Mouse (Mus musculus): ENCODE results near the gene Ankrd35.
"Not testable (repeated sequence)": the region's sequence is repeated elsewhere in the genome, so short reads cannot be mapped to it uniquely, and the experiment has no call there.

Gene Ankrd35

DNA sequence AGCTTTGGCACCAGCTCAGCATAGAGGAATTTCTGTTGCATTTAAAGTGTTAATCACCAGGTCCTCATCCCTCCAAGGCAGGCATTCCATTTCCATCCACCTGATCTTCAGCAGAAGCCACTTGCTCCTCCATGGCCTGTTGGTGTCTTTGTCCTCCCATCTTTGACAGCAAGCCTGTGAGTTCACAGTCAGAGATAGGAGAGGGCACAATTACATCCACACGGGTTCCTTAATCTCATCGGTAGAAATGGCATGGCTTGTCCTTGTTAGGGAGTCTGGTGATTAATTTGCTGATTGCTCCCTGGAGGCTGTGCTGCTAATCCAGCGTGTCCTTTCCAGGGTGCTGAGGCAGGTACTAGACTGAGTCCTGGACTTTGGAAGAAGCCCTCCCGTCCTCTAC lies 3.6 kb downstream of the Ankrd35 start:
- no peak for DNase-seq (ENCODE audit: low spot score)

DNA sequence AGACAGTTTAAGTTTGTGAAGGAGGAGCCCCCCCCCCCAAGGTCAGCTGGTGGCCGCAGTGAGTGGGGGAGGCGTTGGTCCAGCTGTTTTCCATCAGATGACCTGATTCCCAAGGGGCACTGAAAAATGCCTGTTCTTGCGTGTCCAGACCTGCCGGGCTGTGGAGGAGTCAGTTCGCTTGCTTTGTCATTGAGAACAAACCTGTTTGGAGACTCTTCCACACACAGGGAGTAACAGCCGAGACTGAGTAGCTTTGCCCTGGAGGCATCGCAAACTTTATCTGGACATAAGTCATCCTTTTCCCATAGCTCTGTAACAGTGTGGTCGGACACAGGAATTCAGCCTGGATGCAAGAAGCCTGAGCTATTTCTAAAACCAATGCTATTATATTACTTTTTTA lies 4.5 kb downstream of the Ankrd35 start:
- DNase-seq (ENCODE audit: low spot score), result peak; percentile 67

GRCm38 (mm10) chr3:96675171-96675570 lies 5.2 kb downstream of the Ankrd35 start:
- DNase-seq (ENCODE audit: low spot score), result no peak

DNA sequence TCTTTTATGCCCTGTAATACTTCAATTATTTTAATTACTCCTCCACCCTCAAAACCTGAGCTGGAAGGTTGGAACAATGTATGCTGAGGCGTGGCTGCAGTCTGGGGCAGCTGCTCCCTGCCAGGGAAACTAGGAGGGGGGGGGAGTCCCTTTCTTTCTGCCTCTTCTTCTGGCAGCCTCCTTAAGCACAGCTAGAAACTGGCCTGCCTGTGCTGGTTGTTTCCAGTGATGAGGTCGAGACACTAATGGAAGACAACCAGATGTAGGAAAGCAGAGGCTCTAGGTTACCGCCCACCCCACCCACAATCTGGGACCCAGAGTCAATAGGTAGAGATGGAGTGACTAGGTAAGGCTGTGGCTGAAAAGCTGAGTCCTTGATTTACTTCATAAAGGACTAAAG lies 5.8 kb downstream of the Ankrd35 start:
- no peak for DNase-seq (ENCODE audit: low spot score)

DNA sequence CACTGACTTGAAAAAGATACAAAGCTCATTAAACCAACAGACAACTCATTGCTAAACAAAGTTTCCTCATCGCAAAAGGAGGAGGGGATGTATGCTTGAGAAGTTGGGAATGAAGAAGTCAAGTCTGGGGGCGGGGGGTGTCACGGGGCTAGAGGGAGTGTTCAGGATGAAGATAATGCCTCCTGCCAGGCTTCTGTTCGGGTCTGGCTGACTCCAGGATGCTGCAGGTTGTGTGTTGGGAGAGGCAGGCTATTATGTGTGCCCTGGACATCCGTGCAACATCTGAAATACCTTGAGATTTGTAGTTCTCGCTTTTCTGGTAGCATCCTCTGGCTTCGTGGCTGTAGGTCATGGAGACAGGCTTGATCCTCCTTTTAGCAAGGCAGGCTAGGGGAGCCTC lies 8.5 kb downstream of the Ankrd35 start:
- no peak for DNase-seq (ENCODE audit: low spot score)

GRCm38 (mm10) chr3:96679159-96679674 lies 9.3 kb downstream of the Ankrd35 start:
- peak; percentile 70 for DNase-seq (ENCODE audit: low spot score)

GRCm38 (mm10) chr3:96680269-96680956 lies 10.5 kb downstream of the Ankrd35 start:
- DNase-seq (ENCODE audit: low spot score), result no peak

DNA sequence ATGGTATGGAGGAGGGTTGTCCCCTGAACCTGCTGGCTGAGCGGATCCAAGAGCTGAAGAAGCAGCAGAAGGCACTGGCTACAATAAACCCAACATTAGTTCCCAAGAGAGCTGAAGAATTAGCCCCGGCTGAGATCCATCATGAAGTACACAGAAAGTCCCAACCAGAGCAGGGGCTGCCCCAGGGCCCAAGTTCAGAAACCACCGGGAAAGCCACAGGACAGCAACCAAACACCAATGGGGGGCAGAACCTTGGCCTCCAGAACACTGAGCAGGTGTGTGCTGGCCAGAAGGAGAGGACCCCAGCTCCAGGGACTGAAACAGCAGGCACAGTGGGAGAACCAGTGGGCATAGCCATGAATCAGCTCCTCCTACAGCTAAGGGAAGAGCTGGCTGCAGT lies 13.6 kb downstream of the Ankrd35 start:
- no peak for DNase-seq (ENCODE audit: low spot score)

DNA sequence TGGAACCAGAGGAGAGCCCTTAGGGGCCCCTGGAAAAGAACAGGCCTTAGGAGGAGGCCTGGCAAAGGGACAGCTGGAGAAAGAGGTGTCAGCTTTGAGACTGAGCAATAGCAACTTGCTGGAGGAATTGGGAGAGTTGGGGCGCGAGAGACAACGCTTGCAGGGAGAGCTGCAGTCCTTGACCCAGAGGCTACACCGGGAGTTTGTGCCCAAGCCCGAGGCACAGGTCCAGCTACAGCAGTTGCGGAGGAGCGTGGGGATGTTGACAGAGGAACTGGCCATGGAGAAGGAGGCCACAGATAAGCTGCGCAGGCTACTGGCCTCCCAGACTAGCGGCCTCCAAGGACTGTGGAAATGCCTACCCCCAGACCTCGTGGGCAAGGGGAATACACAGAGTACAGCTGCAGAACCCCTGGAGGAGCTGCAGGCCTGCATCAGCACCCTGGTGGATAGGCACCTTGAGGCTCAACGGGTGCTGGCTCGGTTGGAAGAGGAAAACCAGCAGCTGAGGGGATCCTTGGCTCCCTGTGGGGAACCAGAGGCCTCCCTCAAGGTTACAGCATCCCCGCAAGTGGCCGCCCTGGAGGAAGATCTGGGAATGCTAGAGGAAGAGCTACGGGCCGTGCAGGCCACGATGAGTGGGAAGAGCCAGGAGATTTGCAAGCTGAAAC lies 14.4 kb downstream of the Ankrd35 start:
- no peak for DNase-seq (ENCODE audit: low spot score)

DNA sequence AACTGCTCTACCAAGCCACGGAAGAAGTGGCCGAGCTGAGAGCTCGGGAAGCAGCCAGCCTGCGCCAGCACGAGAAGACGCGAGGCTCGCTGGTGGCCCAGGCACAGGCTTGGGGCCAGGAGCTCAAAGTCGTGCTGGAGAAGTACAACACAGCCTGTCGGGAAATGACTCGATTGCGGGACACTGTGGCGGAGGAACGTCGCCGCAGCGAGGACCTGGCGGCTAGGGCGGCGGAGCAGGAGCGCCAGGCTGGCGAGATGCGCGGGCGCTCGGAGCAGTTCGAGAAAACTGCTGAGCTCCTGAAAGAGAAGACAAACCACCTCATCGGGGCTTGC lies 14.9 kb downstream of the Ankrd35 start:
- DNase-seq (ENCODE audit: low spot score), result no peak

DNA sequence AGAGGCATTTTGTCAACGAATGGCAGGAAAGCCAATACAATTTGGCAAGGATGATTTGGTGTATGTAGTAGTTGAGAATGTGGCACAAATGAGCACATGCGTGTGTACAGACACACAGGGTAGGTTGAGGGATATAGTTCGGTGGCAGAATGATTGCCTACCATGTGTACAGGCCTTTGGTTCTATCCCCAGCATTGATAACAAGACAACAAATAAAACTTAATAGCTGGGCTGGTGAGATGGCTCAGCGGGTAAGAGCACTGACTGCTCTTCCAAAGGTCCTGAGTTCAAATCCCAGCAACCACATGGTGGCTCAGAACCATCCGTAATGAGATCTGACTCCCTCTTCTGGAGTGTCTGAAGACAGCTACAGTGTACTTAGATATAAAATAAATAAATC lies 16.1 kb downstream of the Ankrd35 start:
- not testable (repeated sequence) for DNase-seq (ENCODE audit: low spot score)

DNA sequence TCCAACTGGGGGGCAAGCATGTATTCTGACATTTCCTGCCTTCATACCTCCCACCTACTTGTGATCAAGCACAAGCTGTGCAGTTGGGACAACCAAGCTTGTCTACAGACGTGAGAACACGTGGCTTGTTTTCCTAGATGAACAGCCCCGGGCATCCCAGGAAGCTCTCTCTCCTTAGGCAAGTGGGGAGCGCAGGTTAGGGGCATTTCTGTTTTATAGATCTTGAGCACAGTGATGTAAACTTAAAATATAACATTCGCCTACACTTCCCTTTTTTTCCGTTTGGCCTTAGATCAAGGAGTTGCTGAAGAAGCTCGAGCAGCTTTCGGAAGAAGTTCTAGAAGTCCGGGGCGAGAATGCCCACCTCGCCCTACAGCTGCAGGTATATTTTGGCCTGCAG lies 18.9 kb downstream of the Ankrd35 start:
- no peak for DNase-seq (ENCODE audit: low spot score)

GRCm38 (mm10) chr3:96690298-96690697 lies 20.4 kb downstream of the Ankrd35 start:
- DNase-seq (ENCODE audit: low spot score), result no peak

DNA sequence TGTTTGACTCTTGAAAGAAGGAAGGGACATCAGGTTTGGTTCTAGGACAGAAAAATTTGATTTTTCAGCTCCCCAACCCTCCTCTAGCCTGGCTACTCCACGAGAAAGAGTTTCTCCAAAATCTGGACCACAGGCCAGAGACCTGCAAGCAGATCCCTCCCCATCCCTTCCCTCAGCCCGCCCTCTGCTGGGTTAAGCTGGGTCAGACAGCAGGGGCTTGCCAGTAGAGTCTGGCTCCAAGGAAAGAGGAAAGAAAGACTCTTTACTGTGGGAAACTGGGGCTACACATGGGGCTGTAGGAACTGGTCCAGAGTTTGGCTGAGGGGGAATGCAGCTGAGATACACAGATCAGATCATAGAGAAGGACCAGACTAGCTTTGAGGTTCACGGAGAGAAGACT lies 22.6 kb downstream of the Ankrd35 start:
- peak; percentile 54 for DNase-seq (ENCODE audit: low spot score)

- no peak for DNase-seq (ENCODE audit: low spot score)
These were observed 23.6 kb downstream of the Ankrd35 start for GRCm38 (mm10) chr3:96693579-96693978.

DNA sequence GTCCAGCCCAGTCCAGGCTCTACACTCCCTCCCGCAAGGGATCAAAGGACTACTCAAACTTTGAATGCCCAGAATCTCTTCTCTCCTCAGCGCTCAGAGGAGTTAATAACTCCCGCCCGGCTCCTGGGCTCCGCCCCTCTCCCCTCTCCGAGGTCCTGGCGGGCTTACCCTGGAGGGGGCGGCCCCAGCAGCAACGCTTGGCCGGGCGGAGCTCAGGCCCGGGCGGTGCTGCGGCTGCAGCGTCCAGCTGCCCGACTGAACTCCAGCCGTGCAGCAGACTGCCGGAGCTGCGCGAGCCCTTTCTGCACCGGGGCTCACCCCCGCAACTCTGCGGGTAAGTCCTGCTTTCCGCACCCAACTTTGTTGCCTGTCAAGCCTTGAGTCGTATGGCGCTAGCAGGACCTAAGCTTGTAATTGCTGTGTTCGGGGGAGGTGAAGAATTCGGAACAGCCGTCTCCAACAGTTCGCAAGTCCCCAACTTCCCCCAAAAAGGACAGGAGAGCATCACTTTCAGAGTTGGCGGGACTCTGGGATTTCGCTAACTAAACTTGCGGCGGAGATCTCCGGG lies 26.4 kb downstream of the Ankrd35 start, which contains the start of gene Pias3:
Pias3 (plus strand) TSS at position 187 of the 568 bp plus-strand sequence.
- DNase-seq (ENCODE audit: low spot score), result peak; percentile 91

GRCm38 (mm10) chr3:96696766-96697732 lies 27.1 kb downstream of the Ankrd35 start:
- DNase-seq (ENCODE audit: low spot score), result peak; percentile 93

DNA sequence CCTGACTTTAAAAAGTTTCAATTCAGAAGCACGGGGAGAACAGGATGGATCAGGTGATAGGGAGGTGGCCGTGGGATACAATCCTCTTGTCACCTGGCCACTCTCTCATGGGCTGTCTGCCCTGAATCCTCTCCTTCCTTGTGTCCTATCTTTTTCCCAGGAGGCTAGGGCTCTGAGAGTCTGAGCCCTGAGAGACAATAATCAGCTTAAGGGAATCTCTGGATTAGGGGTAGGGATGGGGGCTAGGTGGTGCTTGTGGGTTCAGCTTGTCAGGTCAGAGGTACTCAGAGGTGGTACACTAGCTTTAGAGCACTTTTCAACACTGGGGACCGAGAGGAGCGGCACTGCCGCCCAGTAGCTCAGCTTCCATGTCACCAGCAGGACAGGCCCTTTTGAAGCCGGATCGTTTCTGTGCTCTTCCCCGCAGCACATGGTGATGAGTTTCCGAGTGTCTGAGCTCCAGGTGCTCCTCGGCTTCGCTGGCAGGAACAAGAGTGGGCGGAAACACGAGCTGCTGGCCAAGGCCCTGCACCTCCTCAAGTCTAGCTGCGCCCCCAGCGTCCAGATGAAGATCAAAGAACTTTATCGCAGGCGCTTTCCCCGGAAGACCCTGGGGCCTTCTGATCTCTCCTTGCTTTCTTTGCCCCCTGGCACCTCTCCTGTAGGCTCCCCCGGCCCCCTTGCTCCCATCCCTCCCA lies 29.2 kb downstream of the Ankrd35 start:
- DNase-seq (ENCODE audit: low spot score), result no peak

DNA sequence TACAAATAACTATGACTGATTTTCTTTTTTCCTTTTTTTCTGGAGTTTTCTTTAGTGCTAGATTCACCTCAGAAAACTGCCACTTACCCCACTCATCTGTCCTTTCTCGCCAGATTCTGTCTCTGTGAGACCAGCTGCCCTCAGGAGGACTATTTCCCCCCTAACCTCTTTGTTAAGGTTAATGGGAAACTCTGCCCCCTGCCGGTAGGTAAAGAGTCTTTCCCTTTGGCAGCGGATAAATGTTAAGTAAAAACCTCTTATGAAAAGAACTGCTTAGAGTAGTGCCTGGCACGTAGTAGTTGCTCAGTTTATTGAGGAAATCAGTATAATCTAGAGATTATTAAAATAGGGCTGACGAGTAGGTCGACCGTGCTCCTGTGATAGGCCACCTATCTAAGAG lies 30.4 kb downstream of the Ankrd35 start:
- DNase-seq (ENCODE audit: low spot score), result no peak

DNA sequence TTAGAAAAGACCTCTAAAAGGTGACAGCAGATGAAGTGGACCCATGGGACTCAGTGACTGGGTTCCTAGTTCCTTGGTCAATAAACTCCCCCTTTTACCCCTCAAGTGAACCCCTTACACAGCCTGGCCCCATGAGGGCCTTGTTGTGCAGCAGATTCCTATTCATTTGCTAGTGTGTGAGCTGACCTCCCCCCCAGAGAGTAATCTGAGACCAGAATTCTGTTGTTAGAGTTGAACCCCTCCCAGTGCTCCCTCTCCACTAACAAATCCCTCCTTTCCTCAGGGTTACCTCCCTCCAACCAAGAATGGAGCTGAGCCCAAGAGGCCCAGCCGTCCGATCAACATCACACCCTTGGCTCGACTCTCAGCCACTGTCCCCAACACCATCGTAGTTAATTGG lies 31.1 kb downstream of the Ankrd35 start:
- DNase-seq (ENCODE audit: low spot score), result no peak

DNA sequence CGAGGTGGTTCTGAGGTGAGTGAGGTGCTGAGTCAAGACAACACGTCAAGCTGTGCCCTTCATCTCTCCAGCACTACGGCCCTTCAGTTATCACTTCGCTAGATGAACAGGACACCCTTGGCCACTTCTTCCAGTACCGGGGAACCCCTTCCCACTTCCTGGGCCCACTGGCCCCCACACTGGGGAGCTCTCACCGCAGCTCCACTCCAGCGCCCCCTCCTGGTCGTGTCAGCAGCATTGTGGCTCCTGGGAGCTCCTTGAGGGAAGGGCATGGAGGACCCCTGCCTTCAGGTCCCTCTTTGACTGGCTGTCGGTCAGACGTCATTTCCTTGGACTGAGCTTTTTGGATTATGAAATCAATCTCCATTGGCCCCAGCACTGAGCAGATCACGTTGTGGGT lies 34.8 kb downstream of the Ankrd35 start:
- DNase-seq (ENCODE audit: low spot score), result no peak

DNA sequence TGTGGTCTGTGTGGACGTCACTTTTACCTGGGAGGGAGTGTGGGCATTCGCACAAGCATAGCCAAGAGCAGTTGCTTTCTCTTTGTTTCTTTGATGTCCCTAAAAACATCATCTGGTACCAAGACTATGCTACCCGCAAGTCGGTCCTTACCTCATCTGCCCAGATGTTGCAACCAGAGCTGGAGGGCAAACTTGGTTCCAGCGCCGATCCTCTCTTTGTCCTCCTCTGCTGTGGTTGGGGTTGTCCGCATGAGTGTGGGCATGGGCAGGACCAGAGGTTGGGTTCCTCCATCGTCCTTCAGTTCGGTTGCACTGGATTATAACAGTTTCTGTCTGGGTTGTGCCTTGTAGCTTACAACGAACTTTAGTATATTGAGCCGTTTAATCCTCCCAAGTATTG lies 36.3 kb downstream of the Ankrd35 start:
- DNase-seq (ENCODE audit: low spot score), result no peak
